Mouse (Mus musculus): ENCODE results near the gene Nmbr.

DNA sequence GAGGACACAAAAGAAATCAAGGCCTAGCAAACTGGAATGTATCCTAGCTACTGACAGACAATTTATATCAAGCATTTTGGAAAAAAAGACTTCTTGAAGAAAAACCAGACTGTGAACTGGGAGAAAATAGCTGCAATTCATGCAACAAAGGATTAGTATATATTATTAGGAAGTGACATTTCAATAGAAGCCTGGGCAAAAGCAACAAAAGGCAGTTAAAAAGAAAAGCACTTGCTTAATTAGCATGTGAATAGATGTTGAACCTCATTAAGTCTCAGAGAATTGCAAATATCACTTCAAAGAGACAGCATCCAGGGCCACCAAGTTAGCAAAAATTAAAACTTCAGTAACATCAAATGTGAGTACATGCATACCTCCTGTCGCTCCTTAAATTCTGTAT, 2.2 kb upstream of the Nmbr start:
- TF ChIP-seq CTCF (conservative IDR thresholded peaks at IDR 0.05; ENCODE audit: insufficient read depth, insufficient read length, low read depth, low read length) (no peak), POLR2A (IDR thresholded peaks at IDR 0.05; ENCODE audit: low read depth, low read length) (no peak)
